Mouse (Mus musculus): ENCODE measurements around the gene Nfe2l1.
"Not testable (repeated sequence)": the region's sequence is repeated elsewhere in the genome, so short reads cannot be mapped to it uniquely, and the experiment has no call there.

Nfe2l1 gene

DNA sequence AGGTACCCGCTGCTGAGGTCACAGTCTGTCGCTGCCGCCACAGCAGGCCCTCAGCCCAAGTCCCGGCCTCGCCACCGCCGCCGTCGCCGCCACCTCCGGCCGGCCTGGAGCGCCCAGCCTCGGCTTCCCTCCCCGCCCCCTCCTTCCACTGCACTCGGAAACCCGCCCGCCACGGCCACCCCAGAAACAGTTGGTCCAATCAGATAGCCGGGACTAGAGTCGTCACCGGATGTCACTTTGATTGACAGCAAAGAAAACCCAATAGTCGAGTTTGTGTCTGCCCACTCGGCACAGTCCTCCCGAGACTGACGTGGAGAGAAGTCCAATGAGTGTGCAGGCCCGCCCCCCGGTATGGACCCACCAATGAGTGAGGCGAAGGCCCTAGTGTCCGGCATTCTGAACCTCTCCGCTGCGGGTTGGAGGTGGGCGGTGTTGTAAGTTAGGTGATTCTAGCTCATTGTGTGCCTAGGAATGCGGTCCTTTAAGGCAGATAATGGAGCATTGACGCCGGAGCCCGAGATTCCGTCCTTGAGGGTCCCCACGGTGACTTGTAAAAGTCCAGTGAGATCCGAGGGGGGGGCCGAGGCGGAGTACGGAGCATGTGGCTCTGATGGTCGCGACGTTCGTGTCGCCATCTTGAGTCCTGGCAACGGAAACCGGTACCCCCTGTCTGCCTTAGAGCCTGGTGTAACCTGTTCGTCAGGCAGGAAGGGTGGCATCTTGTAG, at the start of gene Nfe2l1:
Gene Nfe2l1, minus strand, starts transcription at position 156 of the 726 bp plus-strand sequence.
- peak; percentile 99 for ATAC-seq (ENCODE audit: insufficient number of reproducible peaks, low FRiP score, low TSS enrichment)

DNA sequence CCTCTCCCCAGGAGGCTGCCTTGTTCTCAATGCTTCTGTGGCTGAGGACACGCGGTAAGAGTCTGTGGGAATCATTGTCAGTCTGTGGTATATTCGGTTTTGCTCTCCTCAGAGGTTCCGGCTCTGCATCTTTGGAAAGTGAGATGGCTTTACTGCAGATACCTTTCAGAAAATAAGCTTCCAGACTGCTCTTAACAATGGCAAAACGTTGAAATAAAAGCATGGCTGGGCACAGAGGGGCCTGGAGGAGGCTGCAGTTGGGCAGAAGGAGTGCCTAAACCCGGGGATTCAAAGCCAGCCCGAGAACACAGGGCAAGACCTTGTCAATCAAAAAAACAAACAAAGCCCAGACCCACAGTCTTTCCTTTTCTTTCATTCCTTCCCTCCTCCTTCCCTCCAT, 49.6 kb upstream of the Nfe2l1 start:
- ATAC-seq (ENCODE audit: insufficient number of reproducible peaks, low FRiP score, low TSS enrichment): no peak

DNA sequence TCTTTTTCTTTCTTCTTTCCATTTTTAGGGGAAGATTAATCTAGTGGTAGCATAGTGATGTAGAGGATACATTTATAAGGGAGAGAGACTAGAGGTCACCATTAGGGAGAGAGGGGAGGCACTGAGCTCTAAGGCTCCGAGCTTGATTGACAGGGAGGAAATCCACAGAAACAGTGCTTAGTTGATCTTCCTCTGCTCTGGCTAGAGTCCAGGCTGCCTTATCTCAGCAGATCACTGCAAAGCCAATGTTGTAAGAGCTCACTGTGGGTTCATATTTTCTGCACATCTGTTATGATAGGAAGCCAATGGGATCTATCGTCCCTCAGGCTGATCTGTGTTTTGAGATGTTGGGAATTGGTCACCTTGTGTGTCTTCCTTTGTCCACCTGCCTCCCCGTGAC, 48.9 kb upstream of the Nfe2l1 start:
- ATAC-seq (ENCODE audit: insufficient number of reproducible peaks, low FRiP score, low TSS enrichment): no peak

DNA sequence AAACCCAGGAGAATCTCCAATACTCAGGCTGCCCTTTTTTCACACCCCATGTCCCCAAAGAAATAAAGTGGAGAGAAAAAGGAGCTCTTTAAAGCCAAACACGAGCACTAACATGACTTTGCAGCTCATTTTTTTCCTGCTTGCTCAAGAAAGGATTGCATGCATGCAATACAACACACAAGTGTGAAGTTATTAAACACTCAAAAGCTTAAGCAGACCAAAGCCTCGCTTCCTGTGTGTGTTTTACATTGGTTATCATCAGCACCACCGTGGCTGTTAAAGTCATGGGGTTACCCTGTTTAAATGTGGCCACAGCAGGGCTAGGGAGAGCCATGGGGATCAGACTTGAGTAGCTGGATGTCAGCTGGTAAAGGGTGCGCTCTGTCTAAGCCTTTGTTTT, 47.3 kb upstream of the Nfe2l1 start:
- no peak for ATAC-seq (ENCODE audit: insufficient number of reproducible peaks, low FRiP score, low TSS enrichment)

DNA sequence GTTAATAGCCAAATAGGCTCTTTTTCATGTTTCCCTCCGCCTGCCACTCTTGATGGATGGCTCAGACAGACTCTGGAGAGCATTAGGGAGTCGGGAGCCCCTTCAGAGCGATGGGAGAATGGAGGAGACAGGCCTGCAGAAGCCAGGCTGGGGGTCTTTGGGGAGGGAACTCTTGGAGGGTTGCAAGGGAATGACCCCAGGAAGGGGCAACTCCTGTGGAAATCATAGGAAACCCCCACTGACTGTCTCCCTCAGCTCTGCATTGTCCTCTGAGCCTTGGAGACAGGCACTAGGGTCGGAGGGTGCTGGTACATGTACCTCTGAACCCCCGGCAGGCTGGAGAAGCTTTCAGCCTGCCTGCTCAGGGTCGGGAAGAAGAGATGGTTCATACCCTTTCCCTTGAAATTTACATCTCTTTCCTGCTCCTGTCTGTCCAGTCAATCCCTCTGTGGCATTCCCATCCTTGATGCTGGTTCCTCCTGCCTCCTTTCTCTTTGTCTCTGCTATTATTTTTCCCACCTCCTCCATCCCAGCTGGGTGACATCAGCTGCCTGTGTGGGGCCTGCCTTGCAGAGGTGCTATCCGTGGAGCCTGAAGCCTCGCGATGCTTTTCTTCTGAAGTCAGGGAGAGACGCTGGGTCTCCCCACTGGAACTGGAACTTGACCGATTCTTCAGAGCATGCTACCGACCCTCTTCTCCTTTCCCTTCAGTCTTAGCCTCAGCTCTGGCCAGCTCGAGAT, 46.7 kb upstream of the Nfe2l1 start:
- ATAC-seq (ENCODE audit: insufficient number of reproducible peaks, low FRiP score, low TSS enrichment): no peak

DNA sequence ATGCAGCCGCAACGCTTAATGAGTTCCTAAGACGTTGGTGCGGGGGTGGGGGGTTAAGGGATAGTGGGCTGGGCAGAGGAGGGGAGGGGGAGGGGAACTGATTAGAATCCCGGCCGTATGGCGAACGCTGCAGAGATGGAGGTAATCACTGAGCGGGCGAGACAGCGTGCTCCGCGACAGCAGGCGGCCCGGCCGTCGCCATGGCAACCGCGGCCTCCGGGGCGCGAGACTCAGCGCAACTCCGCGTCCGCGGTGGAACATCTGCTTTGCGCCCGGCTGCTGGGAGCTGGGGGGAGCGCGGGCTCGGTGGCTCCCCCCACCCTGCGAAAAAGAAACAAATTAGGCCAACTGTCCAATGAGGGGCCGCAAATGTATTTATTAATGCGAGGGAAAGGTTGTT, 46.0 kb upstream of the Nfe2l1 start:
- ATAC-seq (ENCODE audit: insufficient number of reproducible peaks, low FRiP score, low TSS enrichment): no peak

DNA sequence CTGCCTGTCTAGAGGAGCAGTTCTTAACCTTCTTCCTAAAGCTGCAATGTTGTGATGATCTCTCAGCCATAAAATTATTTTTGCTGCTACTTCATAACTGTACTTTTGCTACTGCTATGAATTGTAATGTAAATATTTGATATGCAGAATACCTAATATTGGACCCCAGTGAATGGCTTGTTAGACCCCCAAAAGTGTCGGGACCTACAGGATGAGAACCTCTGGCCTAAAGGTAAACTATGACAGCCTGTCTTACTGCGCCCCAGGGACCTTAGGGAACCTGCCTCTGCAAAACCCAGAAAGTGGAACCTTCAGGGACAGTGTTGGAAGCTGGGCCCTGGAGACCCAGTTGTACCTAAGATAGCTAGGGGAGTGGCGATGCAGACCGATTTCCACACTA, 45.5 kb upstream of the Nfe2l1 start:
- no peak for ATAC-seq (ENCODE audit: insufficient number of reproducible peaks, low FRiP score, low TSS enrichment)

DNA sequence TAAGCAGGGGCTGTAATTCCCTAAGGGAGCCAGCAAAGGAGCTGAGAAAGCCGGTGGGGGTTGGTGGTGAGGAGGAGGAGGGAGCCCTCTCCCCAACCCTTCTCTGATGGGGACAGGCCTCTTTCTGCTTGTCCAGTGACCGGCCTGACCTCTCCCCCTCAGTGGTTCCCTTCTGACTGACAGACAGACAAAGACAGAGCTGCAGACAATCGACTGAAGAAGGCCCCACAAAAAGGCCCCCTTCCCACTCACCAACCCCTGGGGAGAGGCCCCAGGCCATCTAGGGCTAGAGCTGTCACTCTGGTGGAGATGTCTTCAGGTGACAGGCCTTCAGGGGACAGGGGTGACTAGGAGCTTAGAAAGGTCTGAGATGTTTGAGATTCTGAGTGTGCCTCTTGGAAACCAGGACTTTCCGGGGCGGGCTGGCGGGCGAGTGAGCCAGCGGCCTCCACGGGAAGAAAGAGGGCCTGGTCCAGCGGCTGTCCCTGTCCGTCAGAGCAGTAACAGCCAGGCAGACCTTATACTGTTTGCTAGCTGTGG, 43.9 kb upstream of the Nfe2l1 start:
- ATAC-seq (ENCODE audit: insufficient number of reproducible peaks, low FRiP score, low TSS enrichment): no peak

DNA sequence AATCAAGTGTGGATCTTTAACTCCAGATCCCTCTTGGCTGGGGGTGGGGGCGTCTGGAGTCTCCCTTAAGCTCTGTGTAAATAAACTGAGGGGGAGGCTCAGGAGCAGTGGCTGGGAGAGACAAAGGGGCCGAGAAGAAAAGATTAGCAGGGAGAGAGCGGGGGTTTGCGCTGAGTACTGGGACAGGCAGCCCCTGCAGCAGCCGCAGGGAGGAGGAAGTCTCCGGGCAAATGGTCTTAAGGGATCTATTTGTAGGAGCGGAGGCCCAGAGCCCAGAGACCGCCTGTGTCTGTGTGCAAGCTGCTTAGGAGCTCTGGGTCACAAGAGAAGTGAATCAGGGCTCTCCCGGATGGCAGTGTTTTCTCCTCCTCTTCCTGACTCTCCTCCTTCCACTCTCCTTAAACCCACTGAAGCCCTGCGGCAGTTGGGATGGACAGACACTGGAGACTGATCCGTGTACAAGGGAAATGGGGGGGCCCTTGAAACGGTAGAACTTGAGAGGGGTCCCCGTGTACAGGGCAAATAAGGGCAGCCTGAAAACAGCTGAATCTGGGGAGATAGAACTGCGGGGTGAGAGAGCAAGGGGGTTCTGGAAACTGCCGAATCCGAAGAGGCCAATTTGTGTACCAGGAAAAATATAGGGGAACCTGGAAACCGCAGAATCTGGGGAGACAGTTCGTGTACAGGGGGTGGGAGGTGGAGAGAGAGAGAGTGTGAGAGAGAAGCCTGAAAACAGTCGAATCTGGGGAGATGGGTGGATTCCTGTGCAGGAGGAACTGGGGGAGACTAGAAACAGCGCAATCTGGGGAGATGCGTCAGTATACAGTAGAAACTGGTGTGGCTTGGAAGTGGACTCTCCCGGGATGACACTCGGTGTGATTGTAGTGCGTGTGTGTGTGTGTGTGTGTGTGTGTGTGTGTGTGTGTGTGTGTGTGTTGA, 42.9 kb upstream of the Nfe2l1 start:
- ATAC-seq (ENCODE audit: insufficient number of reproducible peaks, low FRiP score, low TSS enrichment): no peak

DNA sequence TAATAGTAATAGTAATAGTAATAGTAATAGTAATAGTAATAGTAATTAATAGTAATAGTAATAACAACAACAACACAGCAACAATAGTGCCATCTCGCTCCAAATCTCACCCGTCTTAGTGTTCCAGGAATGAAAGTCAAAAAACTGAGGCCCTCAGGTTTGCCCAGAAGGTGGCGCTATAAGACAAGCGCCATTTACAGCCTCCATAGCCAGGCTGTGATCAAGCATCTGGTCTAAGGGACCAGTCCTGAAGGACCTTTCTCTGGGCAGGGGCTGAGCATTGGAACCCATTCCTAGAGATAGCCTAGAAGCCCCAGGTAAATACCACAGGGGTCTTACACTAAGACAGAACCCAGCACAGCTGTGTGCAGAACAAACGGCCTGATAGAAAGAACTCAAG, 37.4 kb upstream of the Nfe2l1 start:
- peak; percentile 66; the same call in 1 of the 2 replicates for ATAC-seq (ENCODE audit: insufficient number of reproducible peaks, low FRiP score, low TSS enrichment)

DNA sequence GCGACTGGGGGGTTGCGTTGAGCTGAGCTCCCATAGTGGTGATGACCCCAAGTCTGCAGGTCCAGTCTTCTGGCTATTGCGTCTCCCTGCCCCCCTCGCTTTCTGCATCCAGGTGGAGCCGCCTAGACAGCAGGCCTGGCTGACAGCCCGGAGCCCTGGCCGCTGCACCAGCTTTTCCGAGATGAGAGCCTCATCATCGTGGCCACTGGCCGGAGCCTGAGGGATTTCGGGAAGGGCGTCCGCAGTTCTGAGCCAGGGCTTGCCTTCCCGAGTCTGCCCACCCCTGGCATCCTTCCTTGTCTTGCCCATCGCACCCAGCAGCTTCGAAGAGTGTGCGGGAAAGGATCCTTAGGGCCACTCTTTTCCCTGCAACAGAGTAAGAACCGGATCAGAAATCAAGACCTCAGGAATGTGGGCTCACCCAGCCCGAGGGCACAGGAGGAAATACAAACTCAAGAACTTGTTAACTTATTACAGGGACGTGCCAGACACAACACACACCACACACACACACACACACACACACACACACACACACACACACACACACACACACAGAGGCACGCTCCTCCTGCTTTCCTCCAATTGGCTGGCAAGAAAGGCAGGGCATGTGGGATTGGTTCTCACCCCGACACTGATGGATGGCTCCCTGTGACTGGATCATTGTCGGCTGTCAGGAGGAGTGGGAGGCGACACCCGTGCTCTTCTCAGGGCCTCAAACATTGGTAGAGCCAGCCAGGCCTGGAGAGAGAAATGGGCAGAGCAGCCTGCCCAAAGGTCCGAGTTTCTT, 33.6 kb upstream of the Nfe2l1 start:
- ATAC-seq (ENCODE audit: insufficient number of reproducible peaks, low FRiP score, low TSS enrichment): no peak

DNA sequence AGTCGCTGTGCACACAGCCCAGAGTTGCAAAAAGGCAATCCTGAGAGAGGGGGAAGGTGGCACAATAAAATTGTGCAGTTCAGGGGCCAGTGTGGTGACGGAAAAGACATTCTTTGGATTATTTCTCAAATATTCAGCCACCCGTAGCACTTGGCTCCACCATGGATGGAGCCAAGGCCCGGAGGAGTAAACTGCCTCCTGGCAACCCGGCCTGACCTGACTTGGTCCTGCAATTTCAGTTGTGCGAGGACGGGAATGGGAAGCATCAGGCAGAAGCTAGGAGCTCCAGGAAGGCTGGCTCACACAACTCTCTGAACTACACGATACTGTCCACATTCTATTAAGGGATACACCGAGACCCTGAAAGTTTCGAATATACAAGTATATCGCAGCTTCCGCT, 32.8 kb upstream of the Nfe2l1 start:
- ATAC-seq (ENCODE audit: insufficient number of reproducible peaks, low FRiP score, low TSS enrichment): no peak

DNA sequence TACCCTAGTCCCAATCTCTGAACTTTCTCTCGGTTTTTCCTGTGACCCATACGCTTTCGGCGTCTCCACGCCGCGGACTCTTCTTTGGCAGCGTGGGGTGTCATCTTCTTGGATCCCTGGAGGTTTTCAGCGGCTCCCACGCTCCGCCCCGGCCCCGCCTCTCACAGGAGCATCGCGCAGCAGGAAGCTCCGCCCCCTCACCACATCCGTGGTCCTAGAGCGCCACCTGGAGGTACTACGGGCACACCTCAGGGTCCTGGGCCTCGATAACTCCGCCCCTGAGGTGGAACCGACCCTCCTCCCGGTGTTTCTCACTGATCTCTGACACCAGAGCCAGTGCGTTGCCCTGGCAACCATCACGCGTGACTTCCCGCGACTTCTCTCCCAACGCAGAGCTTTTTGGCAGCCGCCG, 32.1 kb upstream of the Nfe2l1 start:
- peak; percentile 60; the same call in 1 of the 2 replicates for ATAC-seq (ENCODE audit: insufficient number of reproducible peaks, low FRiP score, low TSS enrichment)

DNA sequence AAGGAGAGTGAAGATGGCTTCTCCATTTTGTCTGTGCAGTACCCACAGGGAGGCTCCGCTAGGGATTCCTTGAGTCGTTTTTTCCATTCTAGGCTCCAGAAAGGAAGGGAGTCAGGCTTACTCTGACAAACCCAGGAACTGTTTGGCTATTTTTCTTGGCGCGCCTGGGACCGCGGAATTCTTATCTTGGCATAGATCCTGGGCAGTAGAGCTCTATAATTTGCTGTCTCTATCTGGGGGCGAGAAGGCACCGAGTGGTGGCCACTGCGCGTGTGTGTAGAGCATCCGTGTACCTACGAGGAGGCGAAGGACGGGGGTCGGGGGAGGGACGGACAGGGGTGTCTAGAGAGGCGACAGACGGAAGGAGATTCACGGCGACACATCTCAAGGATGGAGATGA, 31.7 kb upstream of the Nfe2l1 start:
- ATAC-seq (ENCODE audit: insufficient number of reproducible peaks, low FRiP score, low TSS enrichment): peak; percentile 22; the same call in 1 of the 2 replicates

DNA sequence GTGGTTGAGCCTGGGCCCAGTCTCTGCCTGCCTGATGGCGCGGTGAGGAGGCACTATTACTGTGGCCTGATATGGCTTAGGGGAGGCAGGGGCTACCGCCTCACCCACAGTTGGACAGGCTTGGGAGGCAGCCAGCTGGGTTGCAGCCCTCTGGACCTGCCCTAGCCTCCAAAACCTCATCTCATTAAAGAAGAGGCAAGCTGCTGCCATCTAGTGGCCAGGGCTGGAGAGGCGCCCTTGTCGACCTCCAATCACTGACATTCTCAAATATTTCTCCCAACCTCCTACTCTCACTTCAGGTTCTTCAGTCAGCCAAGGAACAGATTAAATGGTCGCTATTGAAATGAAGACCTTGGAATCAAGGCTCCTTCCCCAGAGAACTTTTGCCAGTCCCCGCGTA, 30.8 kb upstream of the Nfe2l1 start:
- peak; percentile 65; the same call in 1 of the 2 replicates for ATAC-seq (ENCODE audit: insufficient number of reproducible peaks, low FRiP score, low TSS enrichment)

DNA sequence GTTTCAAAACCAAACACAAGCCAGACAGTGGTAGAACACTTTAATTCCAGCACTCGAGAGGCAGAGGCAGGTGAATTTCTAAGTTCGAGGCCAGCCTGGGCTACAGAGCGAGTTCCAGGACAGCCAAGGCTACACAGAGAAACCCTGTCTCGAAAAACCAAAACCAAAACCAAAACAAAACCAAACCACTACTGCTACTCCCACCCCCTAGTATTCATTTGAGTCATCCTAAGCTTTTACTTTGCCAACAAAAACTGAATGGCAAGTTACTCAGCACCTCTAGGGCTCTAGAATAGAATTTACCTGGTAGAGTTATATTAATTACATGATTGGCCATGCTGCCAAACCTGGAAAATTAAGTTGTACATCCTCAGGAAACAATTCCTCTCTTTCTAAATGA, 29.9 kb upstream of the Nfe2l1 start:
- ATAC-seq (ENCODE audit: insufficient number of reproducible peaks, low FRiP score, low TSS enrichment): no peak

DNA sequence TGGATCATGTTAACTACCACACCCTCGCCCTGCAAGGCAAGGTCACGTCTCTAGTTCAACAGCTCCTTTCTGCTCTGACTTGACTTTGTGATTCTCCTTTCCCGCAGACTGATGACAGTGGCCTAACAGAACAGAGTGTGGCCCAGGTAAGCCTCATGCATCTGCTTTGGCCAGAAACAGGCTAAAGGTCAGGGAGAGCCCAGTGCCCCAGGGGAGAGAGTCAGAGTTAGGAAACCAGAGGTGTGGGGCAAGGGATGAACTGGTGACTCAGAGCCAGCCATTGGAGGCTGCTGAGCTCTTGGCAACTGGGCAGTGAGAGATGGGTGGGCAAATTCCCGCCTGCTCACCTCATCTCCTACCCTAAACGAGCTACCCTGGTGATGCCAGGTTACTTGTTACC, 27.7 kb upstream of the Nfe2l1 start:
- ATAC-seq (ENCODE audit: insufficient number of reproducible peaks, low FRiP score, low TSS enrichment): no peak

DNA sequence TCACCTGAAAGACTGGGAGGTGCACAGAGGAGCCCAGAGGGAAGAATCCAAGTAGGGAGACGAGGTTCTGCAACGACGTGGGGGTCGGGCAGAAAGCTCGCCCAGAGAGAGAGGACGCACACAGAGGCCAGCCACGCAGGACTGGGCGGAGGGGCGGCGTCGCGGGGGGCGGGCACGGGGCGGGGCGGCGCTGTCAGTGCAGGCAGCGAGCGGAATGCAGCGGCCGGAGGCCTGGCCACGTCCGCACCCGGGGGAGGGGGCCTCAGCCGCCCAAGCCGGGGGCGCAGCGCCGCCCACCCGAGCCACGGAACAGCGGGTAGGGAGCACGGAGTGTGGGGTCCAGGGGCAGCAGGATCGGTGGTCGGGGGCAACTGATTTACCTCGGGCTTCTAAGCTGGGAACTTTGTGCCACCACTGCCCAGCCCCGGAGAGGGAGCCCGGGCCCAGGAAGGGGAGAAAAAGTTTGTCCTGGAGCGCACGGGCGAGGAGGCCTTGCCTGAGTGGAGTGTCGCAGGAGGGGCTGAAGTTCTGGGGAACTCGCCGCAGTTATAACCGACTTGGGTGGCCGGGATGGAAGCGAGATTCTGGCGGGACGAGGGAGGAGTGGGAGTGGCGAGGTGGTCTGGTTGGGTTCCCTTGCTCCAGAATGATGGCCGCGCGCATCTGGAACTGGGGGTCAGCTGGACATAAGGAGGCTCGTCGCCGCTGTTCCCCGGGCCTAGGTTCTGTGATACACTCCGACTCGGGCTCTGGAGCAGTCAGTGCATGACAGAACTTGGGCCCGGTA, 20.1 kb upstream of the Nfe2l1 start, which contains the start of gene Copz2:
Gene Copz2, plus strand, starts transcription at position 190 of the 787 bp plus-strand sequence.
- no peak for ATAC-seq (ENCODE audit: insufficient number of reproducible peaks, low FRiP score, low TSS enrichment)

DNA sequence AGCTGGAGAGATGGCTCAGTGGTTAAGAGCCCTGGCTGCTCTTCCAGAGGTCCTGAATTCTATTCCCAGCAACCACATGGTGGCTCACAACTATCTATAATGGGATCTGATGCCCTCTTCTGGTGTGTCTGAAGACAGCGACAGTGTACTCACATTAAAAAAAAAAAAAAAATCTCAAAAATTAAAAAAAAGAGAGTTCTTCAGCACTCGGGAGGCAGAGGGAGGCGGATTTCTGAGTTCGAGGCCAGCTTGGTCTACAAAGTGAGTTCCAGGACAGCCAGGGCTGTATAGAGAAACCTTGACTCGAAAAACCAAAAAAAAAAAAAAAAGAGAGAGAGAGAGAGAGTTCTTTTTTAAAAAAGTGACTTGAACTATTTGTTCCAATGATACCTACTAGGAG, 19.4 kb upstream of the Nfe2l1 start:
- not testable (repeated sequence) for ATAC-seq (ENCODE audit: insufficient number of reproducible peaks, low FRiP score, low TSS enrichment)

Data from cerebellum, adult (tissue).